Mouse (Mus musculus): ENCODE results near the gene Intu. TPM values are rescaled to one million over a fixed set of nuclear protein-coding genes. Genes with fewer than 3 reads are reported as not detected.

The Intu gene
- polyA plus RNA-seq, 1 experiment from 2014 or later: 1.0 TPM

GRCm38 (mm10) chr3:40526095-40526494 lies 5.0 kb upstream of the Intu start:
- TF ChIP-seq CTCF (IDR thresholded peaks at IDR 0.05; ENCODE audit: low read depth): no peak
- 85% methylated on average over 3 of the region's 3 CpGs for WGBS

DNA sequence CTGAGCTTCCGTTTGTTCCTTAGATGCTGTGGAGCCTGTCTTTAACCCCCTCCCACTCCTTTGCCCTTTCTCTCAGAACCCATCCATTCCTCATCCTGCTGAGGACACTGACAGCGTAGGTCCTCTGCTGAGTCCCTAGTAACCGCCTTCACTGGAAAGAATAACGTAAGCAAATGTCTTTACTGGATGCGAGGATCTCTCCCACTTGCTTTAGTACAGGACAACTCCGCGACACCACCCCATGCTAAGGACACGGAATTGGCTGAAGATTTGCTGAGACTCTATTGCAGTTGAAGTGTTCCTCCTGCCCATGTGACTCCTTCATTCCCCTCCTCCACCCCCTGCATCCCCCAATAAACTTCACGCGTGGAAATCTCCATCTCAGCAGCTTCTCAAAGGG lies 3.9 kb upstream of the Intu start:
- H3K9ac ChIP-seq (ENCODE audit: low read depth, low read length): no peak overlapping the region
- H3K4me2 ChIP-seq (replicated peaks; ENCODE audit: low read depth): no peak overlapping the region
- H3K36me3 ChIP-seq (ENCODE audit: control insufficient read depth, insufficient read depth): no peaks in the 10 kb centered on the region
- H3K27ac ChIP-seq (ENCODE audit: low read depth, low read length): no peak overlapping the region
- no peaks in the 10 kb centered on the region; the same call in 1 of the 2 replicates for H3K4me1 ChIP-seq (replicated peaks; ENCODE audit: control insufficient read depth, insufficient read depth, low read length)
- H3K4me3 ChIP-seq (ENCODE audit: low read depth, low read length): no peak overlapping the region
- TF ChIP-seq CTCF (IDR thresholded peaks at IDR 0.05; ENCODE audit: low read depth): no peak
- H3K9me3 ChIP-seq (ENCODE audit: control insufficient read depth): no peaks in the 10 kb centered on the region
- WGBS: 52% methylated on average over 10 of the region's 10 CpGs
- ATAC-seq: no peak
- H3K27me3 ChIP-seq (replicated peaks; ENCODE audit: control insufficient read depth, insufficient read depth, low read length): peaks cover 14% of the 10 kb centered on the region; the same call in 1 of the 2 replicates

More at GRCm38 (mm10) chr3:40526095-40526494, 5.0 kb upstream of the Intu start:
- no peak for ATAC-seq
- no peaks in the 10 kb centered on the region for H3K9me3 ChIP-seq (ENCODE audit: control insufficient read depth)
- H3K4me3 ChIP-seq (ENCODE audit: low read depth, low read length): no peak overlapping the region
- H3K27ac ChIP-seq (ENCODE audit: low read depth, low read length): no peak overlapping the region
- H3K4me2 ChIP-seq (replicated peaks; ENCODE audit: low read depth): no peak overlapping the region
- H3K4me1 ChIP-seq (replicated peaks; ENCODE audit: control insufficient read depth, insufficient read depth, low read length): no peaks in the 10 kb centered on the region
- H3K36me3 ChIP-seq (ENCODE audit: control insufficient read depth, insufficient read depth): no peaks in the 10 kb centered on the region
- H3K27me3 ChIP-seq (replicated peaks; ENCODE audit: control insufficient read depth, insufficient read depth, low read length): peaks cover 5% of the 10 kb centered on the region; the same call in 1 of the 2 replicates
- no peak overlapping the region for H3K9ac ChIP-seq (ENCODE audit: low read depth, low read length)

- Histone ChIP-seq H3K9me3 (ENCODE audit: control insufficient read depth) (no peaks in the 10 kb centered on the region), H3K27me3 (replicated peaks; ENCODE audit: control insufficient read depth, insufficient read depth, low read length) (peaks cover 21% of the 10 kb centered on the region; the same call in 1 of the 2 replicates), H3K27ac (ENCODE audit: low read depth, low read length) (no peak overlapping the region), H3K4me2 (replicated peaks; ENCODE audit: low read depth) (no peak overlapping the region), H3K4me3 (ENCODE audit: low read depth, low read length) (no peak overlapping the region), H3K9ac (ENCODE audit: low read depth, low read length) (no peak overlapping the region), H3K36me3 (ENCODE audit: control insufficient read depth, insufficient read depth) (no peaks in the 10 kb centered on the region), H3K4me1 (replicated peaks; ENCODE audit: control insufficient read depth, insufficient read depth, low read length) (no peaks in the 10 kb centered on the region; the same call in 1 of the 2 replicates)
- TF ChIP-seq CTCF (IDR thresholded peaks at IDR 0.05; ENCODE audit: low read depth): no peak
- WGBS: 25% methylated on average over 9 of the region's 9 CpGs
- ATAC-seq: no peak
These were observed 2.8 kb upstream of the Intu start for GRCm38 (mm10) chr3:40527976-40528950.

DNA sequence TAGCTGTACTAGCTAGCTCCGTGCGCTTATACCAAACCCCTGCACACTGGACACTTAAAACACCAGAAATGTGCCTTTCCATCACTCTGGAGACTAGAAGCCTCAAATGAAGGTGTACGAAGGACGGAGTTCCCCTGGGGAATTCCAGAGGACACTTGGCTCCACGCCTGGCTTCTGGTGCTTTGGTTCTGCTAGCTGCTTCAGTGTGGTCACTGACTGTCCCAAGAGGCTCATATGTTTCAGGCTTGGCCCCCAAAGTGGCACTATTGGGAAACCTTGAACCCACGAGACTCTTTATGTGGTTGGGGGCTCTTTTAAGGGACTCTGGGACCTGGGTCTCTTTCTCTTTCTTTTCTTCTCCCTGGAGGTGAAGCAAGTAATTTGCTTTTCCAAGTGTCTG lies 2.1 kb upstream of the Intu start:
- H3K27ac ChIP-seq (ENCODE audit: low read depth, low read length): no peak overlapping the region; the same call in 1 of the 2 replicates
- no peaks in the 10 kb centered on the region for H3K36me3 ChIP-seq (ENCODE audit: control insufficient read depth, insufficient read depth)
- H3K9me3 ChIP-seq (ENCODE audit: control insufficient read depth): no peaks in the 10 kb centered on the region
- ATAC-seq: no peak
- WGBS: 73% methylated on average over 6 of the region's 6 CpGs
- H3K4me1 ChIP-seq (replicated peaks; ENCODE audit: control insufficient read depth, insufficient read depth, low read length): no peaks in the 10 kb centered on the region; the same call in 1 of the 2 replicates
- no peak for TF ChIP-seq CTCF (IDR thresholded peaks at IDR 0.05; ENCODE audit: low read depth)
- H3K27me3 ChIP-seq (replicated peaks; ENCODE audit: control insufficient read depth, insufficient read depth, low read length): peaks cover 21% of the 10 kb centered on the region; the same call in 1 of the 2 replicates
- no peak overlapping the region for H3K4me3 ChIP-seq (ENCODE audit: low read depth, low read length)
- H3K9ac ChIP-seq (ENCODE audit: low read depth, low read length): no peak overlapping the region
- no peak overlapping the region for H3K4me2 ChIP-seq (replicated peaks; ENCODE audit: low read depth)

GRCm38 (mm10) chr3:40530845-40531244 lies 241 bp upstream of the Intu start:
- H3K36me3 ChIP-seq (ENCODE audit: control insufficient read depth, insufficient read depth): no peaks in the 10 kb centered on the region
- H3K4me2 ChIP-seq (replicated peaks; ENCODE audit: low read depth): peak overlapping the region; percentile 95
- no peak for TF ChIP-seq CTCF (IDR thresholded peaks at IDR 0.05; ENCODE audit: low read depth)
- 27% methylated on average over 7 of the region's 7 CpGs for WGBS
- ATAC-seq: no peak
- H3K4me1 ChIP-seq (replicated peaks; ENCODE audit: control insufficient read depth, insufficient read depth, low read length): no peaks in the 10 kb centered on the region; the same call in 1 of the 2 replicates
- H3K9me3 ChIP-seq (ENCODE audit: control insufficient read depth): no peaks in the 10 kb centered on the region
- H3K4me3 ChIP-seq (ENCODE audit: low read depth, low read length): peak overlapping the region; percentile 56
- peaks cover 21% of the 10 kb centered on the region; the same call in 1 of the 2 replicates for H3K27me3 ChIP-seq (replicated peaks; ENCODE audit: control insufficient read depth, insufficient read depth, low read length)
- no peak overlapping the region for H3K9ac ChIP-seq (ENCODE audit: low read depth, low read length)
- H3K27ac ChIP-seq (ENCODE audit: low read depth, low read length): no peak overlapping the region

GRCm38 (mm10) chr3:40532256-40532655 lies 1.2 kb downstream of the Intu start:
- Histone ChIP-seq H3K4me3 (ENCODE audit: low read depth, low read length) (peak overlapping the region; percentile 56; the same call in 1 of the 2 replicates), H3K9me3 (ENCODE audit: control insufficient read depth) (no peaks in the 10 kb centered on the region), H3K4me2 (replicated peaks; ENCODE audit: low read depth) (peak overlapping the region; percentile 95), H3K36me3 (ENCODE audit: control insufficient read depth, insufficient read depth) (no peaks in the 10 kb centered on the region), H3K4me1 (replicated peaks; ENCODE audit: control insufficient read depth, insufficient read depth, low read length) (no peaks in the 10 kb centered on the region; the same call in 1 of the 2 replicates), H3K27me3 (replicated peaks; ENCODE audit: control insufficient read depth, insufficient read depth, low read length) (peaks cover 21% of the 10 kb centered on the region; the same call in 1 of the 2 replicates), H3K27ac (ENCODE audit: low read depth, low read length) (no peak overlapping the region), H3K9ac (ENCODE audit: low read depth, low read length) (no peak overlapping the region)
- TF ChIP-seq CTCF (IDR thresholded peaks at IDR 0.05; ENCODE audit: low read depth): no peak
- no peak for ATAC-seq
- WGBS: 32% methylated on average over 11 of the region's 11 CpGs

All from intestine, postnatal 0 days (tissue).